Mouse (Mus musculus) midbrain, embryonic 16.5 days (tissue): ENCODE data around the gene Ak6. TPM values are rescaled to one million over a fixed set of nuclear protein-coding genes. Genes with fewer than 3 reads are reported as not detected.

ENCODE experiments used
- ATAC-seq: fragments of 200-750 bp; cut with Nextera tagmentation; 2 replicates; pipeline ENCODE4 v1.8.0; 2017; ENCODE audit warnings: moderate TSS enrichment
- H3K27ac ChIP-seq: fragments of 300-500 bp; sonication (generic); 2 replicates; pipeline ENCODE4 v1.5.1; 2014; ENCODE audit warnings: mild to moderate bottlenecking, low read length, mixed read lengths
- H3K27me3 ChIP-seq: fragments of 300-500 bp; sonication (generic); 2 replicates; pipeline ENCODE4 v1.6.1; 2014; ENCODE audit warnings: low read depth, low read length, mixed read lengths; ENCODE audit not compliant: control insufficient read depth, insufficient read depth
- H3K36me3 ChIP-seq: fragments of 300-500 bp; sonication (generic); 2 replicates; pipeline ENCODE4 v1.6.1; 2014; ENCODE audit warnings: mild to moderate bottlenecking, low read length, moderate library complexity, mixed read lengths; ENCODE audit not compliant: control insufficient read depth, insufficient read depth
- H3K4me1 ChIP-seq: fragments of 300-500 bp; sonication (generic); 2 replicates; pipeline ENCODE4 v1.6.1; 2014; ENCODE audit warnings: mild to moderate bottlenecking, low read length, mixed read lengths; ENCODE audit not compliant: control insufficient read depth, insufficient read depth
- H3K4me2 ChIP-seq: fragments of 300-500 bp; sonication (generic); 2 replicates; pipeline ENCODE4 v1.6.1; 2014; ENCODE audit warnings: mild to moderate bottlenecking, low read length, mixed read lengths
- H3K4me3 ChIP-seq: fragments of 300-500 bp; sonication (generic); 2 replicates; pipeline ENCODE4 v1.5.1; 2014; ENCODE audit warnings: low read depth, mild to moderate bottlenecking, low read length, moderate library complexity, mixed read lengths
- H3K9ac ChIP-seq: fragments of 300-500 bp; sonication (generic); 2 replicates; pipeline ENCODE4 v1.6.1; 2014; ENCODE audit warnings: low read depth, low read length, mixed read lengths
- H3K9me3 ChIP-seq: fragments of 300-500 bp; sonication (generic); replicated peaks from 2 replicates; pipeline ENCODE4 v1.6.1; 2014; ENCODE audit warnings: mild to moderate bottlenecking, low read length, mixed read lengths; ENCODE audit not compliant: control insufficient read depth, poor library complexity, severe bottlenecking
- WGBS: fragments of 180-500 bp; shearing (Covaris S2); extraction: QIAGEN DNeasy Blood & Tissue Kit; methylation state at CpG from one replicate; pipeline ENCODE4 v1.1.7; 2014; 5-methylcytosine and 5-hydroxymethylcytosine counted together
- polyA plus RNA-seq: library from polyadenylated mRNA; unstranded; fragments of >200 nt; fragmentation: Nextera tagmentation; extraction: Ambion mirVana; gene quantifications from 2 replicates; pipeline ENCODE4 v1.2.1, GENCODE M21; 2015

Ak6 gene
- polyA plus RNA-seq, 1 experiment from 2014 or later, result 315 TPM

GRCm38 (mm10) chr13:100651439-100652186, 834 bp downstream of the Ak6 start, which contains the start of gene Taf9:
Gene Taf9 (plus strand): TSS chr13:100651579.
- no peaks in the 10 kb centered on the region for H3K9me3 ChIP-seq
- peak within 1 kb of the TSS; percentile 85 for H3K4me2 ChIP-seq
- peak within 1 kb of the TSS; percentile 96 for H3K4me3 ChIP-seq
- ATAC-seq, result no peak
- peak within 1 kb of the TSS; percentile 99 for H3K27ac ChIP-seq
- under 1% methylated on average over 58 of the region's 63 CpGs for WGBS
- 0 out of 2 replicates have a peak, but pooled peaks cover 6% of the 10 kb centered on the region for H3K36me3 ChIP-seq
- H3K4me1 ChIP-seq, result peaks cover 11% of the 10 kb centered on the region
- H3K27me3 ChIP-seq, result no peaks in the 10 kb centered on the region
- H3K9ac ChIP-seq, result peak within 1 kb of the TSS; percentile 85

DNA sequence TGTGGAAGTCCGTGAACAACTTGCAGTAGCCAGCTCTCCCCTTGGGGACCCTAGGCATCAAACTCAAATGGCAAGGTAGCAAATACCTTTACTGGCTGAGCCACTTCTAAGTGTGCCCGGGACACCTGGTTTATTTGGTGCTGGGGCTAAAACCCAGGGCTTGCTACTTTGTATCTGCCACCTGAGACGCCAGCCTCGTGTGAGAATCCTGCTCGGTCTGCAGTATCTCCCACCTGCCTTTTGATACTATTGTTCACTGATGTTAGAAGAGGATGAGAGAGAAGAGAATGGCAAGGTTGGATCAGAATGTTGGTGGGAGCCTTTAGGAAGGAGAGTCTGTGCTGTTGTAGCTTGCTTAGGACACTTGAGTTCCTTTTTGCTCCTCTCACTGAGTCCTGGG, 7.3 kb downstream of the Ak6 start:
- H3K4me1 ChIP-seq, result no peaks in the 10 kb centered on the region
- H3K9me3 ChIP-seq, result no peaks in the 10 kb centered on the region
- no peak for ATAC-seq
- WGBS, result 96% methylated on average over 5 of the region's 5 CpGs
- no peak overlapping the region for H3K27ac ChIP-seq
- no peak overlapping the region for H3K4me2 ChIP-seq
- H3K27me3 ChIP-seq, result no peaks in the 10 kb centered on the region
- H3K4me3 ChIP-seq, result no peak overlapping the region
- no peak overlapping the region for H3K9ac ChIP-seq
- 0 out of 2 replicates have a peak, but pooled peaks cover 3% of the 10 kb centered on the region for H3K36me3 ChIP-seq

DNA sequence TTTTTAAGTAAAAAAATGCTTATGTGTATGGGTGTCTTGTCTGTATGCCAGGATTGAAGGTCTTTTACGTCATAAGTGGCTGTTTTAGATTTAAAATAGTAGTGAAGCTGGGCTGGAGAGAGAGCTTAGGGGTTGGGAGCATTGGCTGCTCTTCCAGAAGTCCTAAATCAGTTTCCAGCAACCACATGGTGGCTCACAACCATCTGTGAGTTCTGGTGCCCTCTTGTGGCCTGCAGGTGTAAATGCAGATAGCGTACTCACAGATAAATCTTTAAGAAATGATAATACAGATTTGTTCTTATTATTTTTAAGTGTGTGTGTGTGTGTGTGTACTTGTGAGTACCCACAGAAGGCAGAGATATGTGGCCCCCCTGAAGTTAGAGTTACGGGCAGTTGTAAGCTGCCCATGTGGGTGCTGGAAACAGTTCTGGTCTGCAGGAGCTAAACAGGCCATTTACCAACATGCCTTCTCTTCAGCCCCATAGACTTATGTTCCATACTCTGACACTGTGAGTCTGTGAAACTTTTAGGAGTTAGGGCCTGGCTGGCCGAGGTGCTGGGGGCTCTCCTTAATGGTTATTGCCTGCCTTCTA, 9.2 kb downstream of the Ak6 start:
- ATAC-seq, result 0 out of 2 replicates have a peak, but pooled peaks have one; percentile 54
- WGBS, result 54% methylated on average over 4 of the region's 4 CpGs
- Histone ChIP-seq H3K27ac (no peak overlapping the region), H3K4me2 (no peak overlapping the region), H3K9me3 (no peaks in the 10 kb centered on the region), H3K27me3 (no peaks in the 10 kb centered on the region), H3K9ac (no peak overlapping the region), H3K4me3 (no peak overlapping the region), H3K4me1 (no peaks in the 10 kb centered on the region), H3K36me3 (0 out of 2 replicates have a peak, but pooled peaks cover 3% of the 10 kb centered on the region)

DNA sequence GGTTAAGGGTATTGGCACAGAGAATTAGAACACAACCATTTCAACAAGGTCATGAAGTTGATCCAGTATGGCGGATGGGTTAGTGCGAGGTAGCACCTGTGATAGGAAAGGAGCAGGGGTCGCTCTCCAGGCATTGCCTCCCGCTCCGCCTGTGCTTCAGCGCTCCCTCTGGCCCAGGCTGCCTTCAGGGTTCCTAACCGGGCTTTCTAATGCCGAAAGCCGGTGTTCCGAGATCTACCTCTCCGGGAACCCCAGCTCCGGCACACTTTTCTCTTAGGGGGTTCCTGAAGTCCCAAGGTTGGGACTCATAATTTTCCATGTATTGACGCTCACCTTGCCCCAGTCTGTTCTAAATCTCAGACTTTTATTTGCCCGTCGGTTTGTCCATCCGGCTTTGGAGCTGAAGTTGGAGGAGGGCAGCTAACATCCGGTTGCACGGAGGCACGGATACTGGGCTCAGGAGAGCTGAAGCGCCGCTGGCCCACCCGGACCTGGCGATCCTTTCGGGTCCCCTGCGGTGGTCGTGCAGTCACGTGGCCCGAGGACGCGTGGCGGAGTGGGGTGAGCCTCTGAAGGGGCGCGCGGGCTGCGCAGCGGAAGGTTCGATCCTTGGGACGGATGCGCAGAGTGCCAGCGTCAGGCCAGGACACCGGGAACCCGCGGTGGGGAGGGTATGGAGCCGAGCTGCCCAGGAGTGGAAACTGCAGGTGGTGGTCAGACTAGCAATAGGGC, 18.7 kb downstream of the Ak6 start, which contains the start of gene Ccdc125:
Ccdc125 (plus strand) TSS at position 427 of the 732 bp plus-strand sequence.
- Histone ChIP-seq H3K27ac (no peak within 1 kb of the TSS), H3K4me1 (no peaks in the 10 kb centered on the region), H3K27me3 (no peaks in the 10 kb centered on the region), H3K4me3 (peak within 1 kb of the TSS; percentile 44), H3K4me2 (peak within 1 kb of the TSS; percentile 77), H3K9me3 (no peaks in the 10 kb centered on the region), H3K36me3 (peaks cover 11% of the 10 kb centered on the region), H3K9ac (peak within 1 kb of the TSS; percentile 63)
- under 1% methylated on average over 44 of the region's 44 CpGs for WGBS
- ATAC-seq, result peak; percentile 70; the same call in 1 of the 2 replicates

GRCm38 (mm10) chr13:100670181-100670741, 19.5 kb downstream of the Ak6 start:
- H3K9ac ChIP-seq, result no peak overlapping the region
- no peaks in the 10 kb centered on the region for H3K4me1 ChIP-seq
- peaks cover 11% of the 10 kb centered on the region for H3K36me3 ChIP-seq
- ATAC-seq, result no peak
- H3K27ac ChIP-seq, result no peak overlapping the region
- WGBS, result 67% methylated on average over 9 of the region's 9 CpGs
- H3K4me2 ChIP-seq, result peak overlapping the region; percentile 77
- no peaks in the 10 kb centered on the region for H3K9me3 ChIP-seq
- peak overlapping the region; percentile 44; the same call in 1 of the 2 replicates for H3K4me3 ChIP-seq
- no peaks in the 10 kb centered on the region for H3K27me3 ChIP-seq

- no peak overlapping the region for H3K4me3 ChIP-seq
- no peak for ATAC-seq
- WGBS, result 90% methylated on average over 15 of the region's 15 CpGs
Measured at GRCm38 (mm10) chr13:100675936-100676635, 25.3 kb downstream of the Ak6 start.

DNA sequence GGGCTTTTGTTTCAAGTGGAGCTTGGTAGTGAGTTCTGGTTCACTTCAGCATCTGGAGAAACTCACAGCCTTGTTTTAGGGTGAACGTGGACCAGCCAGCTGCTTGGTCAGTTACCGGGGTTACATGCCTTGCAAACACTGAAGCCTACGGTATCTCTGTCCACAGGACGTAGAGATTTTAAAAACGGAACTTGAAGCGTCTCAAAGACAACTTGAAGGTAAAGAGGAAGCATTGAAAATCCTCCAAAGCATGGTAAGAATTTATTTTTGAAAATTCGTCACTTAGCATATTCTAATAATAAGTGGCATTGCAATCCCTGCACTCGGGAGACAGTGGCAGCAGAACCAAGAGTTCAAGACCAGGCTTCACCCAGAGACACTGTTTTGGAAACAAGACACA, 30.8 kb downstream of the Ak6 start:
- Histone ChIP-seq H3K4me3 (no peak overlapping the region), H3K36me3 (no peaks in the 10 kb centered on the region), H3K9ac (no peak overlapping the region), H3K9me3 (no peaks in the 10 kb centered on the region), H3K4me2 (no peak overlapping the region), H3K4me1 (no peaks in the 10 kb centered on the region), H3K27me3 (no peaks in the 10 kb centered on the region), H3K27ac (no peak overlapping the region)
- ATAC-seq, result no peak
- 89% methylated on average over 8 of the region's 8 CpGs for WGBS

More at GRCm38 (mm10) chr13:100675936-100676635, 25.3 kb downstream of the Ak6 start:
- Histone ChIP-seq H3K4me1 (no peaks in the 10 kb centered on the region), H3K4me2 (no peak overlapping the region), H3K27me3 (no peaks in the 10 kb centered on the region), H3K36me3 (no peaks in the 10 kb centered on the region), H3K9ac (no peak overlapping the region), H3K9me3 (no peaks in the 10 kb centered on the region), H3K27ac (no peak overlapping the region)

DNA sequence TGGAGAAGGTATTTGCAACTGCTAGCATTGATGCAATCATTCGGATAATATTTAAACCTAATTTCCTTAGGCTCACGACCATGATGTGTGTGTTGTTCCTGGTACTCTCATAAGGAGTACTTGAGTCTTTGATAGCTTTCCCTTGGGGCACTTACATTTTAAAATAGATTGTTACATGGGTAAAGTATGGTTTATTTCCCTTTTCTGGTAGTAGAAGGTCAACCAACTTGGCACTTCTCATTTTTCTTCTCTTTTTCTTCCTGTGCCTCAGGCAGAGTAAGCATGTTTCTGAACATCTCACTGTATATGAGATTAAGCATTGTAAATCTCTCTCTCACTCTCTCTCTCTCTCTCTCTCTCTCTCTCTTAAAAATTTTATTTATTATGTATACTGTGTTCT, 32.1 kb downstream of the Ak6 start:
- no peaks in the 10 kb centered on the region for H3K4me1 ChIP-seq
- no peaks in the 10 kb centered on the region for H3K36me3 ChIP-seq
- no peak overlapping the region for H3K9ac ChIP-seq
- no peak overlapping the region for H3K27ac ChIP-seq
- H3K4me3 ChIP-seq, result no peak overlapping the region
- WGBS, result 87% methylated on average over 2 of the region's 2 CpGs
- no peaks in the 10 kb centered on the region for H3K27me3 ChIP-seq
- no peak for ATAC-seq
- H3K4me2 ChIP-seq, result no peak overlapping the region
- no peaks in the 10 kb centered on the region for H3K9me3 ChIP-seq
